Mouse (Mus musculus) embryonic fibroblast, embryonic 13.5 days (primary cell): ENCODE results near the gene Rwdd1.

Source experiments
- CTCF ChIP-seq: IDR thresholded peaks from 2 replicates; pipeline ENCODE4 v1.5.1; 2011; ENCODE audit warnings: mild to moderate bottlenecking, control low read depth, low read length, moderate library complexity, borderline replicate concordance; ENCODE audit not compliant: insufficient read depth
- POLR2A ChIP-seq: IDR thresholded peaks from 2 replicates; pipeline ENCODE4 v1.6.1; 2011; ENCODE audit warnings: low read depth, mild to moderate bottlenecking, control low read depth, low read length, moderate library complexity

GRCm38 (mm10) chr10:34053987-34054386 lies 34.6 kb upstream of the Rwdd1 start:
- TF ChIP-seq CTCF (no peak), POLR2A (no peak)
